Mouse (Mus musculus) urinary bladder, postnatal 25 days (tissue): ENCODE results near the gene Sec16b.
A peak's percentile ranks its signal among the peaks of the same experiment; 100 is the strongest.

ENCODE experiments used
- DNase-seq: peaks from one replicate; pipeline ENCODE4 v3.0.0; 2022; ENCODE audit warnings: low spot score

The Sec16b gene

DNA sequence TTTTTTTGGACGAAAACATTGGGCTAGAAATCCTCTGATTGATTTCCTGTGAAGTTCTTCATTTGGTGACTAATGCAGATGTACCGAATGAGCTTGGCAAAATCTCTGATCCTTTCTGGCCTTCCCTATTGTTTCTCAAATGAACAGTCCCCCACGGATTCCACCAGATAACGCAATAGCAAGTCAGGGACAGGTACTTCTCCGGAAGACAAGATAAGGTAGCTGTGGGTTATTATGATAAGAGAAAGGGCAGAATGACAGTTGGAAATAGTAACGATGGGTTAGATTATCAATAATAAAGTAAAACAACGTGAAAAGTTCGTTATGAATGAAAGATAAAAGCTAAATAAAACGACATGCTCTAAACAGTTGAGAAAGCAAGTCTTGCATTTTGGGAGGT is 7.0 kb downstream of the Sec16b start:
- DNase-seq = no peak

DNA sequence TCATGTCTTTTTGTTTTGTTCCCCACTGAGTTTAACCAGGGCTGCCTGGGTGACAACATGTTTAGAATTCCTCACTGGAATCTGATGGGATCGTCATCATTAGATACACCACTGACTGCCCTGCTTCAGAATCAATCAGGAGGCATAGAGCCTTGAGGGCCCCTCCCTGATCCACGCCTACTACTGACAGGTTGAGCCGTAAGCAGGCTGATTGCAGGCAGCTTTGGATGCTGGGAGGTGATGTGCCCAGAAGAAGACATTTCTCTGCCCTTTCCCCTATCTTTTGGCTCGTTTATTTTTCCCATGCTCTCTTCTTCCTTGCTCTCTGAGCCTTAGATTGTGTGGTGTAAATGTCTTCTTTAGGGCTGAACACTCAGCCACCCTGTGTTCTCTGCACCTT is 7.8 kb downstream of the Sec16b start:
- no peak for DNase-seq

DNA sequence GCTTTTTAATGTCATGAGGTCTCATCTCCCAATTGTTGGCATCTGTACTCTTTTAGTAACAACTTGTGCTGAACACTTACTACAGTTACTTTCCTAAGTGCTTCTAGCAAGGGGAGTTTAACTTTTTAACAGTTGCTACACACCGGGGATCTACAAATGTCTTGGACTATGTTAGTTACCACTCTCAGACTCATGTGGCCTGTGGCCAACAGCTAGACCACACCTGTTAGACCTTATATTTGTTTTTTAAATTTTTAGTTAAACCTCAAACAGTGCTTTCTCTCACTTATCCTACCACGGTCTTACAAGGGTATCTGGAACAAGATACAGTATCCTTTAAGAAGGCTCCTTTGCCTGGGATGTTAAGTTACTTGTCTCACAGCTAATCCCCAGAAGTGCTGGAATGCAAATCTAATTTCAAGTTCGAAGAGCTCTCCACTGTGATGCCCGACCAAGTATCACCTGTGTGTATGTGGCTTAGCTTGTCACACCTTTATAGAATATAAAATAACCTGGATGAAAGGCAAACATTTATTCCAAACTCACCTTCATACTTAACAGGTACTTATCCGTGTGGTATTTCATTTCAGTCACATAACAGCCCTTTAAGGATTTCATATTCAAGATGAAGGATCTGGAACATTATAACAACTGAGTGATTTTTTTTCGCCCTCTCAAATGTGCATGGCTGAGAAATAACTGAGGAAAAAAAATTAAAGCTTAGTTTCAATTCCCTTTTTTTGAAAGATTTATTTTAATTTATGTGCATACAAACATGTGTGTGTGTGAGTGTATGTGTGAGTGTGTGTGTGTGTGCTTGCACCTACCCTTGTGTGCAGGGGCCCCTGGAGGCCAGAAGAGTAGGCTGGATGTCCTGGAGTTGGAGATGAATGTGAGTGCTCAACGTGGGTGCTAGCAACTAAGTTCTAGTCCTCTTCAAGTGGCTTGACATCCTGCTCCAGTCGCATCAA is 10.6 kb downstream of the Sec16b start:
- no peak for DNase-seq

- DNase-seq = no peak
These were observed 11.6 kb downstream of the Sec16b start for GRCm38 (mm10) chr1:157518111-157518523.

- no peak for DNase-seq
These were observed 12.9 kb downstream of the Sec16b start for GRCm38 (mm10) chr1:157519396-157519795.

GRCm38 (mm10) chr1:157522322-157522721 is 15.8 kb downstream of the Sec16b start:
- no peak for DNase-seq

DNA sequence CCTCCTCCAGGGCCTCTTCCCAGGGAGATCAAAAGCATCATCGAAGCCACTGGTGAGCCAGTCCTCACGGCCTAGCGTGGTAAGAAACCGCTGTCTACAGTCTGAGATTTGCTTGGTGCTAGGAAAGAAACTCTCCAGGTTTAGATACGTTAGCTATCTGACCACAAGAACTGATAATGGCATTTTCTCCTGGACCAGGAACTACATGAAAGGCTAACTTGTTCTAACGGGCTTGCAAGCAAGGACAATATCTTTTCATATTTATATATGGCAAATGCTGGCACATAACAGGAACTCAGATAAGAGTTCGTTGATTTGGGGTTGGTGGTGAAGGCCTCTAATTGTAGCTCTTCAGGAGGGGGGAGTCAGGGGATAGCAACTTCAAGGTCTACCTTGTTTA is 18.2 kb downstream of the Sec16b start:
- DNase-seq = no peak

DNA sequence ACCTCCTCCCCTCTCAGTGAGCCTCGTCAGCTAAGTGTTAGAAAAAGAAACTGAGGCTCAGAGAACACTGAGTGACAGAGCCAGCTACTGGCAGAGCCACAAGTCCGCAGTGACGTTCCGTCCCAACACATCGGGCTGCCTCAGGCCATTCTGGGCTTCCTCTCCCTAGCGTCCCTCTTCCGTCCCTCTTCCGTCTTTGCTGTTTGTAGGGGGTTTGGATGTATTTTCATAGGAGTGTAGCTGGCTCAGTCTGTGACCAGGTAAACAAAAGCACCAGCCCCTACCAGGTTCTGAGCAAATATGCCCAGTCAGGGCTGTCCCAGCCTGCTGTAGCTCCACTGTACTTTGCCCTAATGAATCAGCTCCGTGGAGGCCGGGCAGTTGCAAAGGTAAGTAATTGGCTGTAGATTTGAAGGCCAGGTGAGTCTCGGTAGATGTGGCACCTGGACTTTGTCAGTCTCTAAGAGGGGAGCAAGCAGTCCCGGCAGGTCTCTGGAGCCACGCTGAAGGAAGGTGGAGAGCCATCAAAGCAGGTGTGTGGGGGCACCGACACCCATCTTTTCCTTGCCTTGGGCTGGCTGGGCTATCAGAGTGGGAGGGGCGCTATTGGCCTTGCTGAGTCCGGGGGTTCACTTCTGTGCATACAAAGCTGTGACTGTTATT is 19.3 kb downstream of the Sec16b start:
- no peak for DNase-seq

DNA sequence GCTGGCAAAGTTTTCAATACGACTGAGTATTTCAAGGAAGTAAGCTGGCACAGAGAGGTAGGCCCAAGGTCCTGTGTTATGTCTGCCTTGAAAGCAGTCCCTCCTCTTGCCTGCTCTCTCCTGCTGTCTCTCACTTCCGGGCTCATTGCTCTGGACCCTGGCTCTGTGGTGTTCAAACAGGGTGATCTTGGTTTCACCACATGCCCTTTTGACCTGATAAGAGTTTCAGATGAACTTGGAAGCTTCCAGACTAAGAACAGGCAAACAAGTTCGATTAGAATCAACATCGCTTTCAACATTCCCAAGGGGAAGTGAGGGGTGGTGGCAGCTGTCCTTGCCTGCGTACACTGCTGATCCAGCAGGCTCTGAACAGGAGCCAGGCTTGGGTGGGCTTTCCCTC is 20.1 kb downstream of the Sec16b start:
- no peak for DNase-seq

DNA sequence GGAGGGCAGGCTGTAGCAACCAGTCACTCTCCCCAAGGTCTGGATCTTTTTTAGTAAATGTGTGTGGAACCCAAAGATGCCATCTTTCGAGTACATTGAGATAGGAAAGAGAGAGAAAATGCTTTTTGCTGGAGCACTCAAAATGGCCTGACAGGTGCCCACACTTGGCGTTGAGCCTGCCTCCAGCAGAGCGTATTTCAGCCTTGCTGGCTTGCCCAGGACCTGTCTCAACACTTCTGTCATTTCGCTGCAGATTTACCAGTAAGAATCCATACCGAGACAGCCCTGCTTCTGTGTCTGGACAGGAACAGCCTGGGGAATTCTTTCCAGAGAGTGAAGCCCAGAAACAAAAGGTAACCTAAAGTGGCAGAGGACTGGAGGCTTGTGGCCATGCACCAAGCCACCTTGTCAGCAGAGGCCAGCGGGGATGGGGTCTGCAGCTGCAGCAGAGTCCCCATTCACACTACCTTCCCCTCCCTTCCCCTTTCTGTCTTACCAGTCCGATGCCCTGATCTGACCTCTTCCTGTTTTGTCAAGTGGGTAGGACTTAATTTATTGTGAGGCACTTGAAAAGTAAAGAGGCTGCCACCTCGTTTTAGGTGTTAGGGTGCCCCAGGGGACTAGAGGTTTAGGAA is 26.4 kb downstream of the Sec16b start:
- DNase-seq = no peak

- DNase-seq = no peak
These were observed 29.0 kb downstream of the Sec16b start for GRCm38 (mm10) chr1:157535571-157535970.

DNA sequence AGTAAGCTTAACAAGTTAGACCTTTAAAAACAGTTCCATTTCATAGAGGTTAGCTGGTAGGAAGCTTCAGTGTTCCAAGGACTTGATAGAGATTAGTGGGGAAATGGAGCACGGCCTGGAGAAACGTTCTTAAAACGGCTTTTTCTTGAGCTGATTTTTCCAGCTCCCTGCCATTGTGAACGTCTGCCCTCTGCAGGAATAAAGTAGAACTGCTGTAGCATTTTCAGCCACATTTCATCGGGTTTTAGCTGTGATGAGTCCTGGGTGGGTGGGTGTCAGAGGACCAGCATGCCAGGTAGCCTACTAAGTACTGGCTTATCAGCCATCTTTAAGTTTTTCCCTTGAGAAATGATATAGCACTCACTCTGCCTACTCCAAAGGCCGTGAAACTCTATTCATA is 29.9 kb downstream of the Sec16b start:
- no peak for DNase-seq

GRCm38 (mm10) chr1:157537636-157538035 is 31.1 kb downstream of the Sec16b start:
- DNase-seq = peak; percentile 42

DNA sequence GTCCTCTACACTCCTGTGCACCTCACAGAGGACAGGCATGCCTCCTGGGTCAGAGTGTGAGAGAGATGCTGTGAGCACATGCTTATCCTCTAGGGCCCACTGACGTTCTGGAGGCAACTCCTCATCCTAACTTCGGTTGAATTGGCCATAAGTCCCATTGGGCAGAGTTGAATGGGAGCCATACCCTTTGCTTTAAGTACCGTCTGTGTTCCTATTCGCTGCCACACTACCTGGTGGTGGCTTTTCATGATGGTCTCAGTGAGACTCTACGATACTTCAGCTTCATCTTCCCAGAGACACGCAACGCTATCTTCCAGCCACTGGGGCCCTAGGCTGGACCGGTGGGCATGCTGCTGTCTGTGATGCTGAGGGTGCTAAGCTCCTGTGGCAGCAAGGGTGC is 38.5 kb downstream of the Sec16b start:
- no peak for DNase-seq

GRCm38 (mm10) chr1:157547658-157548057 is 41.1 kb downstream of the Sec16b start:
- no peak for DNase-seq

DNA sequence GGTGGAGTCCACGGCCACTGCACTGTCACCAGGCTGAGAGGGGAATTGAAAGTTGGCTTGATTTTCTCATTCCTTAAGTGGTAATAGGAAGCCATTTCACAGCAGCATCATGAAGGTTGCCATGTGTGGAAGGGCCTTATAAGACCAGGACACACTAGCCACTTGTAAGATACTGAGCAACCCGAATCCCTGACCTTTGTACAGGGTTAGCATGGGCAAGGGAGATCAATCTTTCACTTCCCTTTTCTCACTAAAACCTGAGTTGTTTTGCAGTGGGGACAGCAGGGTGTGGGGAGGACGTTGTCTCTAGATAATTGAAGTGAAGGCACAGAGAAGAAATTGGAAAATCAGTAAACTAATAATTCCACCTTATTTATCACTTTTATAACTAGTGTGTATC is 43.2 kb downstream of the Sec16b start:
- DNase-seq = no peak

GRCm38 (mm10) chr1:157552749-157553451 is 46.4 kb downstream of the Sec16b start:
- DNase-seq = peak; percentile 34

- DNase-seq = no peak
These were observed 47.6 kb downstream of the Sec16b start for GRCm38 (mm10) chr1:157554163-157554562.

DNA sequence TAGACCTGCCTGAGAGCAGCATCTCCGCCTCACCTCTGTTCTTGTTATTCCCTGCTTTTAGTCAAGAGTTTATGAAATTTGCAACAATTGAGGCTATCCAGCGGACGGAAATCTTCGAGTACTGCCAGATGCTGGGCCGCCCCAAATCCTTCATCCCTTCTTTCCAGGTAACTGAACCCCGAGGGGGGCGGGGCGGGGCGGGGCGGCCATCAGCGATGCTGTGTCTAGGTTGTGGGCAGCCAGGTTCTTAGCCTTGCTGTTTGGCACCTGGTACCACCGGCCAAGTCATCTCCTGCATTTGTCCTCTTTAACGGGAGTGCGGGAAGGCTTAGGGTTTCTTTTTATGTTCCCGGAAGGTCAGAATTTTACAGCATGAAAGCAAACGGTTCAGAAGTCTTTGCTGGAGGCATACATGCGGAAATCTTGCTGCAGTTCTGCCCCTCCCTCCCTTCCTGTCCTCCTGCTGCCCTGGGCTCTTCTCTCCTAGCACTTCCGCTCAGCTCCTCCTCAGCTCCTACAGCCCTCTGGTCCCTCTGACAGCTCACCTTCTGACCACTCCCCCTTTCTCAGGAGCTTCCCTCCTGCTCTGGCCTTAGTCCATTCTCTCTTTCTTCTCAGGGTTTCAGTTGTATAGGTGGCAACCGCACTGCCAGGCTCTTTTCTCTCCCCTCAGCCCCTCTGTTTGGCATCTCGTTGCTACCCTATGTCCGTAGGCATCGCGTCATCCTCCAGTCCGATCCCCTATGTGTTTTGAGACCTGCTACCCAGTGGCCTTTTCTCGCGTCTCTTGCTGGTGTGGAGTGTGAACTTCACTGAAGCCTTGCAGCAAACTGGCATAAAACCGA is 48.4 kb downstream of the Sec16b start:
- no peak for DNase-seq

- DNase-seq = no peak
These were observed 49.2 kb downstream of the Sec16b start for GRCm38 (mm10) chr1:157555738-157556137.

GRCm38 (mm10) chr1:157556439-157556838 is 49.9 kb downstream of the Sec16b start:
- DNase-seq = no peak
